Mouse (Mus musculus) c-Kit-negative CD71-positive TER-119-positive erythroid progenitor cells, embryonic 14.5 days (primary cell): Measurements from ENCODE around the gene Bnip1.

Experiments
- DNase-seq: peaks from one replicate; pipeline ENCODE4 v3.0.0-alpha.2; 2013; ENCODE audit warnings: low read depth, low spot score

Bnip1 gene

DNA sequence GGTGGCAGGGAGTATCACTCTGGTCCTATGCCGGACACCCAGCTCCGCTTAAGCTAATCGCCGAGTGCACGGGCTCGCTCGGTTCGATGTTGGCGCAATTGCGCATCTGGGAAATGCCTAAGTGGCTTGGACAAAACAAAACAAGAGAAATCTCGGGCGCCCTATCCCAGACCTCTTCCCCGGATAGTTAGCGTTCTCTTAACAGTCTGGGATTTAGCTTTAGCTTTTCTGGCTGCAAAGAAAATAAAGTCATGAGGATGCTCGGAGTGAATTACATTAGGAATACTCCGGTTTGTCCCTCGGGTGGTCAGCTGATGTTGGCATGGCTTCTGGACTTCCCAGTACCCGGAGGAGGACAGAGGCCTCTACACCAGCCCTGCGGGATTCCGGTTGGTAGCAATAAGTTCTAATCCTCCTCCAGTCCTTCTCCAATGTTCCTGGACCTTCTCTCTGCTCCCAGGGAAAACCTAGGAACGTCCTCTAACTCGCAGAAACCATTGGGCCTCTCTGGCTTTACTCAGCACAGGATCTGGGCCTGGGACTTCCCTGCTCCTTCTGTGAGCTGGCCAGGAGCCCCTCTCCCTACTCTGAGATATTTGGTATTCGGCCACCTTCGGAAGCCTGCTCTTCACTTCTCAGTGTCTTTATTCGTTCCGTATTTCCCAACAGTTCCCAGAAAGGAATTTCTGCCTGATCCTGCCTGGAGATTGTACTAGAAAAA is 59.0 kb downstream of the Bnip1 start:
- DNase-seq, result no peak

DNA sequence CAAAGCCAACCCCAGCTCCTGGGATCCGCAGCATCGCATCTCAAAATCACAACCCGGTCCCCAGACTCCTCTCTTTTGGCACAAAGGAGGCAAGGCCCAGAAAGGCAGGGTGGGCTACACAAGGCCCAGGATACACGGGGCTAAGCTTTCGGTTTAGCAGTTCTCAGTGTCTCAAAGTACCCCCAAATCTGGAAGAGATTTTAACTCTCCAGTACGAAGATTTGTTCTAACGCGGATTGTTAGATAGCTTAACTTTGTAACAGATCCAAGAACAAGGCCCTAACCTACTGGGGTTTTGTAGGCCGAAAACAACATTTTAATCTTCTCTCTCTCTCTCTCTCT is 59.5 kb downstream of the Bnip1 start:
- no peak for DNase-seq

DNA sequence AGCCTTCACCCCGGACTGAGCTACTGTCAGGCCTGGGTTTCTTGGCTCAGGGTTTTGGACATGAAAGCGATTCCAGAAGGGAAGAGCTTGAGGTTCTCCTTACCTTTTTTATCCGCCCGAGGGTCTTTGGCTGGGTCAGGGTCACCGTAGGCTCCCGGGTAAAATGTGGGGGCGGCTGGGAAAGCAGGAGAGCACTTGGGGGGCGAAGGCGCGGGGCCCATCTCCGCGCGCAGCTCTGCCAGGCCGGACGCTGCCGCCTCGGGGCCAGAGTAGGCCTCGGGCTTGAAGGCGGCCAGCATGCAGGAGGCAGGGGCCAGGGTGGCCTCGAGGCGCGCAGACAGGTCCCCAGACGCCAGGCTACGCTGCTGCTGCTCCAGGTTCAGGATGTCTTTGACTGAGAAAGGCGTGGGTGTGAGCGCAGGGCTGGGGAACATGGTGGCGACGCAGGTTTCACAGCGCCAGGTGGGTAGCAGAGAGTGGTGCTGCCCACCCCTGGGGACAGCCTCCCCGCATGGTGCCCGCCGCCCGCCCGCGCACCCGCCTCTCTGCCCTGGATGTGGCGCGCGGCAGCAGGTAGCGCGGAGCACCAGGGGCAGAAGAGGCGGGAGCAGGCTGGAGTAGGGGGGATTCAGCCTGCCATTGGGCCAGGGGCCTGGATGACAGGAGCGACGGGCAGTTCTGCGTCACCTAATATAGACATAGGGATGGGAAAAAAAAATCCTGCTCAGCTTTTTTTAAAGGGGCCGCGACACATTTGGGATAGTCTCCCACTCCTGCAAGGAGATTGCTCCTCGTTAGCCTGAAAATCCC is 60.3 kb downstream of the Bnip1 start:
- DNase-seq, result no peak

DNA sequence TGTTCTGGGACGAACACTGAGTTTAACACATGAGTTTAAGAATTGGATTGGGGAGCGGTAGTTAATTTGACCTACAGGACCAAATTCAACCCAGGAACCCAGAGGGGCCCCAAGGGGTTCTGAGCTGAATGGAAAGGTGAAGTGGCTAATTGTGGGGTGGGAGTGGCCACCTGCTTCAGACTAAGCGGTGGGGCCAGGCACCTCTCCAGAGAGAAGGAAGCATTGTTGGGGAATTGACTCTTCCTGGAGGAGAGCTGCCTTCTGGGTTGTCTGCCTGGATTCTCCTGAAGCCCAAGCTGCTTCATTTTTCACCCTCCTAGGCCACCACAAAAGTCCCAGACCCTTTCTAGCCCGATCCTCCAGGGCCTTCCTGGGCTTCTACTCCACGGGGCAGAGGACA is 61.1 kb downstream of the Bnip1 start:
- DNase-seq, result no peak
